Mouse (Mus musculus): ENCODE measurements around the gene Chchd3. TPM values are rescaled to one million over a fixed set of nuclear protein-coding genes. Genes with fewer than 3 reads are reported as not detected.

The Chchd3 gene
- polyA plus RNA-seq, 1 experiment from 2014 or later, result 125 TPM

- Histone ChIP-seq H3K4me2 (ENCODE audit: low read length) (no peak overlapping the region), H3K4me1 (replicated peaks; ENCODE audit: control insufficient read depth, insufficient read depth, low read length) (no peaks in the 10 kb centered on the region; the same call in 1 of the 2 replicates), H3K9me3 (ENCODE audit: control insufficient read depth, low read length) (no peaks in the 10 kb centered on the region), H3K4me3 (ENCODE audit: low read depth, low read length) (no peak overlapping the region), H3K27ac (ENCODE audit: low read depth) (no peak overlapping the region), H3K36me3 (ENCODE audit: control insufficient read depth, insufficient read depth, low read length) (no peaks in the 10 kb centered on the region), H3K27me3 (replicated peaks; ENCODE audit: control insufficient read depth, insufficient read depth, low read length) (no peaks in the 10 kb centered on the region), H3K9ac (ENCODE audit: low read length) (no peak overlapping the region)
- ATAC-seq (replicated peaks; ENCODE audit: low FRiP score, low TSS enrichment, low read depth), result no peak
- no peak for DNase-seq (ENCODE audit: low spot score)
- WGBS, result 82% methylated on average over 1 of the region's 1 CpGs
Measured at GRCm38 (mm10) chr6:32993847-32994246, 66.2 kb downstream of the Chchd3 start.

GRCm38 (mm10) chr6:32990061-32990633, 69.9 kb downstream of the Chchd3 start:
- Histone ChIP-seq H3K27ac (ENCODE audit: low read depth) (no peak overlapping the region), H3K9ac (ENCODE audit: low read length) (no peak overlapping the region), H3K9me3 (ENCODE audit: control insufficient read depth, low read length) (no peaks in the 10 kb centered on the region), H3K27me3 (replicated peaks; ENCODE audit: control insufficient read depth, insufficient read depth, low read length) (no peaks in the 10 kb centered on the region), H3K4me2 (ENCODE audit: low read length) (no peak overlapping the region), H3K4me3 (ENCODE audit: low read depth, low read length) (no peak overlapping the region), H3K36me3 (ENCODE audit: control insufficient read depth, insufficient read depth, low read length) (no peaks in the 10 kb centered on the region), H3K4me1 (replicated peaks; ENCODE audit: control insufficient read depth, insufficient read depth, low read length) (no peaks in the 10 kb centered on the region; the same call in 1 of the 2 replicates)
- no peak for DNase-seq (ENCODE audit: low spot score)
- WGBS, result 56% methylated on average over 12 of the region's 12 CpGs
- ATAC-seq (replicated peaks; ENCODE audit: low FRiP score, low TSS enrichment, low read depth), result no peak

DNA sequence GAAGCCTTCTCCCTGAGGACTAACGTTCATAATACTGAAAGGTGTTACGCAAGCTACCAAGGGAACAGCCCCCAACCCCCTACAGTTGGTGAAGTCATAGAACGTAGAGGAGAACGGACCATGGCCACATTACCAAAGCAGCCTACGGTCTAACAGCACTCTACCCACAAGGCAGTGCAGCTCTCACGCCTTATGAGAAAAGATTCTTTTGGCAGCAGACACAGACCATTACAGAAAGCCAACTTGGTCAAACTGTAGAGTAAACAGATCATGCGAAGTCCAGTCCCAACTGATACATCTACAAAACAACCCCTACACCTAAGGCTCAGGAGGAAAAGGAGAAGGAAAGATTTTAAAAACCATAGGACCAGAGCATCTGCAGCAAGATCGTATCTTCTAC, 71.5 kb downstream of the Chchd3 start:
- H3K27me3 ChIP-seq (replicated peaks; ENCODE audit: control insufficient read depth, insufficient read depth, low read length), result no peaks in the 10 kb centered on the region
- H3K36me3 ChIP-seq (ENCODE audit: control insufficient read depth, insufficient read depth, low read length), result no peaks in the 10 kb centered on the region
- no peak overlapping the region for H3K27ac ChIP-seq (ENCODE audit: low read depth)
- 90% methylated on average over 8 of the region's 8 CpGs for WGBS
- no peak overlapping the region for H3K9ac ChIP-seq (ENCODE audit: low read length)
- no peak overlapping the region for H3K4me3 ChIP-seq (ENCODE audit: low read depth, low read length)
- no peak overlapping the region for H3K4me2 ChIP-seq (ENCODE audit: low read length)
- no peaks in the 10 kb centered on the region for H3K9me3 ChIP-seq (ENCODE audit: control insufficient read depth, low read length)
- H3K4me1 ChIP-seq (replicated peaks; ENCODE audit: control insufficient read depth, insufficient read depth, low read length), result no peaks in the 10 kb centered on the region; the same call in 1 of the 2 replicates
- no peak for DNase-seq (ENCODE audit: low spot score)
- no peak for ATAC-seq (replicated peaks; ENCODE audit: low FRiP score, low TSS enrichment, low read depth)

- Histone ChIP-seq H3K27ac (ENCODE audit: low read depth) (no peak overlapping the region), H3K4me2 (ENCODE audit: low read length) (no peak overlapping the region), H3K9me3 (ENCODE audit: control insufficient read depth, low read length) (no peaks in the 10 kb centered on the region), H3K27me3 (replicated peaks; ENCODE audit: control insufficient read depth, insufficient read depth, low read length) (no peaks in the 10 kb centered on the region), H3K9ac (ENCODE audit: low read length) (no peak overlapping the region), H3K4me3 (ENCODE audit: low read depth, low read length) (no peak overlapping the region), H3K36me3 (ENCODE audit: control insufficient read depth, insufficient read depth, low read length) (no peaks in the 10 kb centered on the region), H3K4me1 (replicated peaks; ENCODE audit: control insufficient read depth, insufficient read depth, low read length) (no peaks in the 10 kb centered on the region)
- 77% methylated on average over 5 of the region's 5 CpGs for WGBS
- DNase-seq (ENCODE audit: low spot score) (no peak), ATAC-seq (replicated peaks; ENCODE audit: low FRiP score, low TSS enrichment, low read depth) (no peak)
Measured at GRCm38 (mm10) chr6:32983876-32984275, 76.2 kb downstream of the Chchd3 start.

DNA sequence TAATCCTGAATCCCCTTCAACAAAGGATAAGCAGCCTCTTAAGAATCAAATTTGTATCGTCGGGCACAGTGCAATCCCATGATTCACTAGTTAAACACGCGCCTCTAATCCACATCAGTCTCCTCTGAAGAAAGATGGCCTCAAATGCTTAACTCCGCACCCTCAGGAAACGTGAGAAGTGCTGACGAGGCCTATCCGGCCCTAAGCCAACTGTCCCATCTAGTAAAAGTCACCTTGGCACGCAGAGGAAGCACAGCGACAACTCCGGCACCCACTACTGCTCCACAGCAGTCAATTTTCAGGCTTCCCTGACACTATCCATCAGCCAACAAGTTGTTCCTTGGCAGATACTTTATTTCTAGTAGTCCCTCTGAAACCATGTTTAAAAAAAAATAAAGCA, 78.8 kb downstream of the Chchd3 start:
- 85% methylated on average over 11 of the region's 11 CpGs for WGBS
- no peaks in the 10 kb centered on the region for H3K36me3 ChIP-seq (ENCODE audit: control insufficient read depth, insufficient read depth, low read length)
- H3K9ac ChIP-seq (ENCODE audit: low read length), result no peak overlapping the region
- no peaks in the 10 kb centered on the region for H3K9me3 ChIP-seq (ENCODE audit: control insufficient read depth, low read length)
- no peaks in the 10 kb centered on the region for H3K27me3 ChIP-seq (replicated peaks; ENCODE audit: control insufficient read depth, insufficient read depth, low read length)
- no peak overlapping the region for H3K27ac ChIP-seq (ENCODE audit: low read depth)
- ATAC-seq (replicated peaks; ENCODE audit: low FRiP score, low TSS enrichment, low read depth) (no peak), DNase-seq (ENCODE audit: low spot score) (no peak)
- no peak overlapping the region for H3K4me2 ChIP-seq (ENCODE audit: low read length)
- H3K4me3 ChIP-seq (ENCODE audit: low read depth, low read length), result no peak overlapping the region
- H3K4me1 ChIP-seq (replicated peaks; ENCODE audit: control insufficient read depth, insufficient read depth, low read length), result no peaks in the 10 kb centered on the region

DNA sequence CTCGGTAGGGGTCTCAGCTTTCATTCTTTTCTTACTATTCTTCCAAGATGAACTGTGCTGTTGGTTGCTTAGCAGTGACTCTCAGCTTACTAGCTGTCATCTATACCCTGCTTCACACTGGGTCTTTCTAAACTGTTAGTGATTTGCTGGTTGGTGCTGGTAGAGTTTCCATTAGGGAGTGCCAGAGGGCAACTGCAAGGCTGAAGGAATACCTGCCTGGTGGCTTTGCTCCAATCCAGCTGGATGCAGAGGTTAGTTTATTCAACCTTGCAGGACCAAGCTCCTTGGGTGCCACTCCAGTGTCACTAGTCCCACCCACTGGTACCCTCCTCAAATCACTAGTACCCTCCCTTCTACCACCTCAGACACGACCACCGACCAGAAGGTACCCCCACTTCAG, 81.2 kb downstream of the Chchd3 start:
- DNase-seq (ENCODE audit: low spot score) (no peak), ATAC-seq (replicated peaks; ENCODE audit: low FRiP score, low TSS enrichment, low read depth) (no peak)
- H3K4me3 ChIP-seq (ENCODE audit: low read depth, low read length), result no peak overlapping the region
- H3K4me1 ChIP-seq (replicated peaks; ENCODE audit: control insufficient read depth, insufficient read depth, low read length), result no peaks in the 10 kb centered on the region
- H3K4me2 ChIP-seq (ENCODE audit: low read length), result no peak overlapping the region
- no peaks in the 10 kb centered on the region for H3K27me3 ChIP-seq (replicated peaks; ENCODE audit: control insufficient read depth, insufficient read depth, low read length)
- H3K27ac ChIP-seq (ENCODE audit: low read depth), result no peak overlapping the region
- no peaks in the 10 kb centered on the region for H3K36me3 ChIP-seq (ENCODE audit: control insufficient read depth, insufficient read depth, low read length)
- no peaks in the 10 kb centered on the region for H3K9me3 ChIP-seq (ENCODE audit: control insufficient read depth, low read length)
- H3K9ac ChIP-seq (ENCODE audit: low read length), result no peak overlapping the region
- 95% methylated on average over 3 of the region's 3 CpGs for WGBS

DNA sequence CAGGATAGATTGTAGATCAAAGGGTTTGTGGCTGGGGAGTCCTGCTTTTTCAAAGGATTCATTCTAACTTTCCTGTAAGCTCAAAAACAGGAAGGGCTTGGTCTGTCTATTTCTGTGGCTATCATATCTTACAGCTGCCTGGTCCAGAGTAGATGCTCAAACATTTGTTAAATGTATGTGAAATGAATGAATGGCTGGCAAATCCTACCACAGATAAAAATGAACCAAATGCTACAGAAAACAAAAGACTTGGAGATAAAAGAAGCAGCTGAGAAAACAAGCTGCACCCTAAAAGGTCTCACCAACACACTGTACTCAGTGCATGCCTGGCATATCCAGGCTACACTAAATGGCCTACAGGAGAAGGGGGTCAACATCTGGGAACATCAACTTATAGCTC, 88.1 kb downstream of the Chchd3 start:
- H3K27me3 ChIP-seq (replicated peaks; ENCODE audit: control insufficient read depth, insufficient read depth, low read length), result no peaks in the 10 kb centered on the region
- H3K27ac ChIP-seq (ENCODE audit: low read depth), result no peak overlapping the region
- no peaks in the 10 kb centered on the region for H3K9me3 ChIP-seq (ENCODE audit: control insufficient read depth, low read length)
- H3K4me2 ChIP-seq (ENCODE audit: low read length), result no peak overlapping the region
- DNase-seq (ENCODE audit: low spot score), result no peak
- H3K36me3 ChIP-seq (ENCODE audit: control insufficient read depth, insufficient read depth, low read length), result no peaks in the 10 kb centered on the region
- ATAC-seq (replicated peaks; ENCODE audit: low FRiP score, low TSS enrichment, low read depth), result no peak
- H3K9ac ChIP-seq (ENCODE audit: low read length), result no peak overlapping the region
- no peaks in the 10 kb centered on the region for H3K4me1 ChIP-seq (replicated peaks; ENCODE audit: control insufficient read depth, insufficient read depth, low read length)
- H3K4me3 ChIP-seq (ENCODE audit: low read depth, low read length), result no peak overlapping the region

- H3K9me3 ChIP-seq (ENCODE audit: control insufficient read depth, low read length), result no peaks in the 10 kb centered on the region
- ATAC-seq (replicated peaks; ENCODE audit: low FRiP score, low TSS enrichment, low read depth) (no peak), DNase-seq (ENCODE audit: low spot score) (no peak)
- H3K27ac ChIP-seq (ENCODE audit: low read depth), result no peak overlapping the region
- 73% methylated on average over 2 of the region's 2 CpGs for WGBS
- no peaks in the 10 kb centered on the region for H3K27me3 ChIP-seq (replicated peaks; ENCODE audit: control insufficient read depth, insufficient read depth, low read length)
- no peak overlapping the region for H3K4me2 ChIP-seq (ENCODE audit: low read length)
- H3K4me3 ChIP-seq (ENCODE audit: low read depth, low read length), result no peak overlapping the region
- H3K9ac ChIP-seq (ENCODE audit: low read length), result no peak overlapping the region
- H3K4me1 ChIP-seq (replicated peaks; ENCODE audit: control insufficient read depth, insufficient read depth, low read length), result no peaks in the 10 kb centered on the region
- no peaks in the 10 kb centered on the region for H3K36me3 ChIP-seq (ENCODE audit: control insufficient read depth, insufficient read depth, low read length)
Measured at GRCm38 (mm10) chr6:32968971-32969370, 91.1 kb downstream of the Chchd3 start.

DNA sequence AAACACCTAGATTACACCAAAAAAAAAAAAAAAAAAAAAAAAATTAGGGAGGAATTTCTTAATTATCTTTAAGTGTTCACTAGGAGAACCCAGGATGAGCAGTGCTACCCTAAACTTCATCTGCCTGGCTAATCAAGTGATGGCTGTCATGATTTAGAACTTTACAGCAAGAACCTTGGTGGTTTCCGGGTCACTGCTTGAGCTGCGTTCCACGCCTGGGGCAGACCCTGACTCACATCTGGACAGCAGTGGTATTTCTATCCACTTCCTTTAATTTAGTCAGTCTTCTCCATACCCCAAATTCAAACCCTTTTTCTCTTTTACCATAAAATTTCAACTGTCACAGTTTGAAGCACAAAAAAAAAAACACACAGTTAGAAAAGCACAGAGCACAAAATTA, 98.0 kb downstream of the Chchd3 start:
- no peak overlapping the region for H3K9ac ChIP-seq (ENCODE audit: low read length)
- no peaks in the 10 kb centered on the region for H3K27me3 ChIP-seq (replicated peaks; ENCODE audit: control insufficient read depth, insufficient read depth, low read length)
- H3K27ac ChIP-seq (ENCODE audit: low read depth), result no peak overlapping the region
- ATAC-seq (replicated peaks; ENCODE audit: low FRiP score, low TSS enrichment, low read depth) (no peak), DNase-seq (ENCODE audit: low spot score) (no peak)
- H3K4me2 ChIP-seq (ENCODE audit: low read length), result no peak overlapping the region
- no peaks in the 10 kb centered on the region for H3K36me3 ChIP-seq (ENCODE audit: control insufficient read depth, insufficient read depth, low read length)
- no peaks in the 10 kb centered on the region for H3K9me3 ChIP-seq (ENCODE audit: control insufficient read depth, low read length)
- H3K4me3 ChIP-seq (ENCODE audit: low read depth, low read length), result no peak overlapping the region
- 73% methylated on average over 3 of the region's 3 CpGs for WGBS
- H3K4me1 ChIP-seq (replicated peaks; ENCODE audit: control insufficient read depth, insufficient read depth, low read length), result 0 out of 2 replicates have a peak, but pooled peaks cover 10% of the 10 kb centered on the region

Data from intestine, embryonic 14.5 days (tissue).